Mouse (Mus musculus) lung, adult 18-20 months (tissue): ENCODE results near the gene Gm49396.

Source experiments
- DNase-seq, 2 experiments: peaks; one replicate each; pipeline ENCODE4 v3.0.0; 2022; ENCODE audit warnings: mixed read lengths in 2 of 2

The Gm49396 gene

DNA sequence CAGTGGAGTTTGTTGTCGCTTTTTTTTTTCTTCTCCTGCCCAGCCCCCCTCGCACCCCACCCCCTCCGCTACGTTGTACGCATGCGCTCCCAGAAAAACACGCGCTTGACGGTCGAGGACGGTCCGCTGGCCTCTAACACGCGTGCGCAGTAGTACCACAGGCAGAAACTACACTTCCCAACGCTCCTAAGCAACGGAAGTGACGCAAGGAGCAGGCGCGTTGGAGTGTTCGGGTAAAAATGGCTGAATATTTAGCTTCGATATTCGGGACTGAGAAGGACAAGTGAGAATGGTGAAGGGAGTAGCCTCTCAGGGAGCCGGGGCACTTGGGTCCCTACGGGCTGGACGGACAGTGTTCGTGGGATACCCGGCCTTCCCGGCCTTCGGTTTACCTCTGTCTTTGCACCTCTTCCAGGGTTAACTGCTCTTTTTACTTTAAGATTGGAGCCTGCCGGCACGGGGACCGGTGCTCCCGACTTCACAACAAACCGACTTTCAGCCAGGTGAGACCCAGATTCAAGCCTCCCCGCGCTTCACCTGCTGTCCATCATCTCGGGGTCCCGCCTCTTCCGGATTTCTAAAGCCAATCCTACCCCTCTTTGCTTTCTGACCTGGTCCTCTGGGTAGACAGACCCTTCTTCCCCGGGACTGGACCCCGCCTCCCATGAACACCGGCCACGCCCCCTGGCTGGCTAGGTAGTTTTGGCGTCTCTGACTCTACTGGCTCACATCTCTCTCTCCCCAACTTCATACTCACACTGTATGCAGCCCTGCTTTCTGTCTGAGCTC is at the start of gene Gm49396, which contains the start of the genes U2af1l4 and Psenen:
TSS of gene Gm49396 (plus strand) at position 228 of the 789 bp plus-strand sequence.
TSS of gene U2af1l4 (plus strand) at position 185 of the 789 bp plus-strand sequence.
TSS of gene Psenen (minus strand) at position 511 of the 789 bp plus-strand sequence.
- peak; percentile 97 to 98 for DNase-seq

DNA sequence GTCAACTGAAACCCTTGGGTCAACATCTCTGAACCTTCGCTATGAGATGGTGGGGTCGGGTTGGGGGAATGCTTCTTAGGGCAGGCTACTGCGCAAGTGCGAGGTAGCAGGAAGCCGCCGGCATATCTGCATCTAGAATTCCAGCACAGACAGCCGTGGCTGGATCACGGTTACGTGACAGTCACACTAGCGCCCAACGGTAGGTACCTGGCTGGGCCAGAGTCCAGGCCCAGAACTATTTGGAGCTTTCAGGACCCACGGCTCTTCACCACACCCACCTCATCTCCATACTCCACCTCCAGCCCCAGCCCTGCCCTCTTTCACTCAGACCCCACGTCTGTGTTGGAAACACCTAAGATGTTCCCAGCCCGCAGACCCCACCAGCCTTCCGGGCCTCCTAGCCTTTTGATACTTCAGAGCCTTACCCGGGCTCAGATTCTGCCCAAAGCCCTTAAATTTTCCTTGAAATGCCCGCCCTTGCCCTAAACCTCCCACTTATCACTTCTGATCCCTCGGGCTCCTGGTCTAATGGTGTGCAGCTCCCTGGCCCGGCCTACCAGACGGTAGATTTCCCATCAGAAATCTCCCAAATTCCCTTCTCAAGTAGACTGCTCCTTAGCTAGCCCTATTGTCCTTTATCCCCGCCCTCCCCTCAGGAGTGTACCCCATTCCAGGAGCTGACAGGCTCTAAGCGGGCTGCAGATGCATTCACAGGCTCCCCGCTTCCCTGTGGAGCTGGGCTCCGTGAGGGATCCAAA is 48.0 kb upstream of the Gm49396 start:
- DNase-seq, result no peak

DNA sequence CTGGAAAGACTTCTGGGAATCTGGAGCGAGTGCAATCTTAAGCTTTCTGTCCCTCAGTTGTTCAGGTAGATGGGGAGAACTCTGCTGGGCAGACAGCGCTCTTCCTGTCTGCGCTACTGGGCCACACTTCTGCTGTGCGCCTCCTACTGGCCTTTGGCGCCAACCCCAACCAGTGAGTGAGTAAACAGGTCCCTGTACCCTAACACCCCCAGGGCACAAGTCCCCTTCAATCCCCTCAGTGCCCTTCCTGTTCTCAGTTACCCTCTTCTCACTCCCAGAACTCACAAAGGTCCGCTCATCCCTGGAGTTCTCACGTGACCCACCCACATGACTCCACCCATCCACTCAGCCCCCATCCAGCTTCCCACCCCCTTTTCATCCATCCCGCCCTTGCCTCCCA is 44.8 kb upstream of the Gm49396 start:
- DNase-seq, result no peak

DNA sequence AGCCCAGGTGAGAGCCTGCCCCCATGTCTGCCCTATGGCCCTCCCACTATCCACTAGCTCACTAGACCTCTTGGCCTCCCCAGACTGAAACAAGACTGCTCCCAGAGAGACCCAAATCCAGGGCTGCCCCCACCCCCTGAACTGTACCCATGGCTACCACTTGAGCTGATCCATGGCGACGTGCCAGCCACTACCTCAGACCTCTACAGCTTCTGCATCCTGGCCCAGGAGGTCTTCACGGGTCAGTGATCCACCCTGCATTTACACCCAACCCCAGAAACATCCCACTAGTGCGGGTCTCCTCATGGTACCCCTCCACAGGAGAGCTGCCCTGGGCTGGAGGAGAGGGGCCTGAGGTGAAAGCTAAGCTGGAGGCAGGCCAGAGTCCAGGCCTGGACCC is 42.7 kb upstream of the Gm49396 start:
- DNase-seq, result no peak

DNA sequence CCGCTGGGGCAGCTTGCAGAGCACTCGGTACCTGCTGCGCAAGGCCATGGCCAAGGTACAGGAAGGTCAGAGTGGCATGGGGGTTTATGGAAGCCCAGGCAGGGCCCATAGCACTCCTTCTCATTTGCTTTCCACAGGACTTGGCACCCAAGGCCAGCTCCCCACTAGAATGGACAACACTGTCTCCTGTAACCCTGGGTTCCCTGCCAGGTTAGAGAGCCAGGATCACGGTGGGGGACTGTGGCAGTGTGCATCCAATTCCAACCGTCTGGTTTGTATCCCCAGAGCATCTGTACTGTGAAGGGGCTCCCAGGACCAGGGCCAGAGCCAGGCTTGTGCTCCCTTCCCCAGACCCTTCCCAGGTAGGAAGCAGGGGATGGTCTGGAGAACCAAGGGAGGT is 42.3 kb upstream of the Gm49396 start:
- DNase-seq, result no peak

DNA sequence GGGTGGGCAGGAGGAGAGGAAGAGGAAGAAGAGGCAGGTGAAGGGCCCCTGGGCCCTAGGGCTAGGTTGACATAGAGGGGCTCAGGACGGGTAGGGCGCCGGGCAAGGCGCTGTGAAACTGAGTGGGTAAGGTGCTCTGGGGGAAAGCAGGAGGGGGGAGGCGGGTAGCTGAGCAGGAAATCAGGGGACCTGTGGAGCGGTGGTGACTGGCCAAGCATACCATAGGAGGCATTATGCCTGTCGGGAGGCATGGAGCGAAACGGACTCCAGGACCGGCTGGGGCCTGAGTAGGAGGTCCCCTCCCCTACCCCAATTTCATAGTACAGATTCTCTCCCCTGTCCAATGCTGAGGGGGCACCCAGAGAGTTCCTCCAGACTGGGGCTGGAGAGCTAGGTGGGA is 40.3 kb upstream of the Gm49396 start:
- DNase-seq, result no peak

DNA sequence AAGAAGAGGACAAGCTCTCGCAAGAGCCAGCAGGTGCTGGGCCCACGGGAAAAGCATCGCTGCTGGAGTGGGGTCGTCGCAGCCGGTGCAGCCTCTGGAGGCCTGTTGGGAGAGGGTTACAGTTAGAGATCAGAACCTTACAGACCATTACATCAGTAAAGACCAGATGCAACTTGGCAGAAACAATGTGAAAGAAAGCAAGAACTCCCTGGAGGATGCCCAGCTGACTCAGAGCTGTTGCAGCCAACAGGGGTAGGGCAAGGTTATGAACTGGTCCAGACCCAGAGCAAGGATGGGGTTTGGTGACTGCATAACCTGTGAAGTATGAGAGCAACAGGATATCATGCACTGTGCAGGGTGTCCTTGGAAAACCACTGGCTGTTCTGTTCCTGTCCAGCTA is 38.7 kb upstream of the Gm49396 start:
- no peak for DNase-seq

DNA sequence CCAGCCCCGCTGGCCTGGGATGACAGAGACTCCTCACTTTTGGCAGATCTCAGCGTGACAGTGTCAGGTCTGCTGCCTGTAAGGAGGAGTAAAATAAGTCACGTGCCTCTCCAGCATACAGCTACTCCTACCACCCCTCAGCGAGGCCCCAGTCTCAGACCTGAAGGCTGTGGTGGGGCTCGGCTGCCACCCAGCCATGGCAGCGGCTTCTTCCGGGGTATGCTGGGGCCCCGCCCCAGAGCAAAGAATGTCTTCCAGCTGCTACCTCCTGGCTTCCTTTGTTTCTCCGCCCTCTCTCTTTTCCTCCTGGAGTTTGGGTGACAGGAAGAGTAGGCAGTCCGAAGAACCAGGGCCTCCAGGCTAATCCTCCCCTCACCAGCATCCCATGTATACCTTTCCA is 37.2 kb upstream of the Gm49396 start:
- peak; percentile 22 to 49 for DNase-seq

DNA sequence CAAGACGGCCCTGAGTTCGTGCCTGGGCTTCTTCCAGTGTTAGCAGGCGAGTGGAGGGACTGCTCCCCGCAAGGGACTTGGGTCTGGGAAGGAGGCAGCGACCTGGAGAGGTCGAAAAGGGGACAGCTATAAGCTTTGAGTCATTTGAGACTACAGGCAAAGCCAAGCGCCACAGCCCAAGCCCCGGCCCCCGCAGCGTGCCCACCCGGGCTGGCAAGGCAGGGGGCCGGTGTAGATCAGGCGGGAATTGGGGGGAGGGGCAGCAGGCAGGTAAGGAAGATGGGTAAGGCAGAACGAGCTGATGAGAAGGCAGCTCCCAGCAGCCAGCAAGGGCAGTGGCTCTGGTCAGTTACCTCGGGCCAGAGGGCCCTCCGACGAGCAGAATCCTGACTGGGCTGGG is 36.7 kb upstream of the Gm49396 start:
- no peak for DNase-seq

DNA sequence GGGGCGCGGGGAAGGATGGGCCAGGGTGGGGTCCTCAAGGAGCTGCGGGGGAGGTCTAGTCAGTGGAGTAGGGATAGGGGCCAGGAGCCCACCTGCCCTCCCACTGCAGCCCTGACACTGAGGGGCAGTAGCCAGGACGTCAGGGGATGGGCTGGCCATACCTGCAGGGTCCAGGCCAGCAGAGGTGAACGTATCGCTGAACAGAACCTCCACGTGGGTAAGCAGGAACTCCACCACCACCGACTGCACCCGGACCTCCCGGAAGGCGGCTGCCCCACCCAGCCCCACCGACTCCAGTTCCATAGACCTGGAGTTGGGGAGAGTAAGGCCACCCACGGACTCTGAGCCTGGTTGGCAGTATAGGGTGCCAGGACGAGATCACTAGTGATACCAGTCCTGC is 36.2 kb upstream of the Gm49396 start:
- no peak for DNase-seq

DNA sequence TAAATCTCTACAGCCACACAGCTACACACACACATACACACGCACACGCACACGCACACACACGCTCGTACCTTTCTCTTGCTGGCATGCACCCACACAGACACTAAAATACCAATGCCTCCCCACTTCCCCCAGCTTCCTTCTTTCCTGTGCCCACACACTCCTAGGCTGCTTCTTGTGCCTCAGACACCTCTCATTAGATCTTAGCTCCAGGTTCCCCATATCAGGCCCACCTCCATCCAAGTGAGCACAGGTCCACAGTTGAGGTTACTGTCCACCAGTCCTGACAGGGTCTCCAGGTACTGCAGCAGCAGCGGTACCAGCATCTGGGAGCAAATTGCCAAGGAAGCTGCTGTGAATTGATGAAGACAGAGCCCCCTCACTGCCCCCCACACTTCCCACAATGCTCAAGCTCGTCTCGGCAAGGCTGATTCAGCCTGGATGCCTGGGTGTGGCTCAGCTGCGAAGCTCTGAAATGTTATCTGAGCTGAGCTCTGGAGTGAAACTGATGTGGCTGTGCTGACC is 31.8 kb upstream of the Gm49396 start:
- no peak for DNase-seq

DNA sequence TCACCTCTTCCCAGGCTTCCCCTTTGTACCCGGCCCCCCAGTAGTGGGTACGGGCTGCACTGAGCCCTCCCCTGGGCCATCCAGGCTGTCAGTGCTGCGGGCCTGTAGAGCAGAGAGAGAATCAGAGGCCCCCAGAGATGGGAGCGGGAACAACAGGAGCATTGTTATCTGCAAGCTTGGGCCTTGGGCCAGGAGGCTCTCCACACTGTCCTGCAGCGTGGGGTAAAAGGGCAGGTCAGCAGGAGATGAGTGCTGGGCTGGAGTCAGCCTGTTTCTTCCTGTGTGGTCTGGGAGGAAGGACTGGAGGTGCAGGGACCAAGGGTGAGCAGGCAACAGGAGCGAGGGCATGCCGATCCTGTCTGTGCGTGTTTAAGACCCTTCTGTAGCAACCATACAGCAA is 30.2 kb upstream of the Gm49396 start:
- no peak for DNase-seq

DNA sequence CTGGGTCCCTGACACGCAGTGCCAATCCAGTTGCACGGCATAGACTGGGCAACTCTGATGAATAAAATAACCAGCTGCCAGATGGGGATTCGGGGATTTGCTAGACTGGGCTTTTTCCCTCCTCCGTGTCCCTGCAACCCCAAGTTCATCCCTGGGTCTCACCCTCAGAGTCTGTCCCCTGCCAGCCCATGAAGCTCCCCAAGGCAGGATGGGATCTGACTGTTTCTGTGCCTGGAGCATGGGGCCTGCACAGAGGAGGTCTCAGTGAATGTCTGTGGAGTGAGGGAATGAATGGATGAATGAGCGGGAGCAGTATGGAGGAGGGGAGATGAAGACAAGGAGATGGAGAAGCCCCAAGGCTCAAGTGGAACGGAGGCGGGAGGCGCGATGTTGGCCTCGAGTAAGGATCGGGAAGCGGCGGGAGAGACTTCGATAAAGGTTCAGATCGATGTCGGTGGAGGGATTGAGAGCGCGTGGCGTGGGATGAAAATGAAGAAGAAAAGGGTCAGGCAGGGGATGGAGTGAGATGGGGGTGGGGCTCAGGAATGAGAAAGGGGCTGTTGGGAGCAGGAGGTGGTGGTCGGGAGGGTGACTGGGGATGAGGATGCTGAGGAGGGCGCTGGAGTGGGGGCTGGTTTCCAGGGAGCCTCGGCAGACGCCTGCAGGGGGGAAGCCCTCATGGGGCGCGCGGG is 29.1 kb upstream of the Gm49396 start:
- DNase-seq, result no peak

DNA sequence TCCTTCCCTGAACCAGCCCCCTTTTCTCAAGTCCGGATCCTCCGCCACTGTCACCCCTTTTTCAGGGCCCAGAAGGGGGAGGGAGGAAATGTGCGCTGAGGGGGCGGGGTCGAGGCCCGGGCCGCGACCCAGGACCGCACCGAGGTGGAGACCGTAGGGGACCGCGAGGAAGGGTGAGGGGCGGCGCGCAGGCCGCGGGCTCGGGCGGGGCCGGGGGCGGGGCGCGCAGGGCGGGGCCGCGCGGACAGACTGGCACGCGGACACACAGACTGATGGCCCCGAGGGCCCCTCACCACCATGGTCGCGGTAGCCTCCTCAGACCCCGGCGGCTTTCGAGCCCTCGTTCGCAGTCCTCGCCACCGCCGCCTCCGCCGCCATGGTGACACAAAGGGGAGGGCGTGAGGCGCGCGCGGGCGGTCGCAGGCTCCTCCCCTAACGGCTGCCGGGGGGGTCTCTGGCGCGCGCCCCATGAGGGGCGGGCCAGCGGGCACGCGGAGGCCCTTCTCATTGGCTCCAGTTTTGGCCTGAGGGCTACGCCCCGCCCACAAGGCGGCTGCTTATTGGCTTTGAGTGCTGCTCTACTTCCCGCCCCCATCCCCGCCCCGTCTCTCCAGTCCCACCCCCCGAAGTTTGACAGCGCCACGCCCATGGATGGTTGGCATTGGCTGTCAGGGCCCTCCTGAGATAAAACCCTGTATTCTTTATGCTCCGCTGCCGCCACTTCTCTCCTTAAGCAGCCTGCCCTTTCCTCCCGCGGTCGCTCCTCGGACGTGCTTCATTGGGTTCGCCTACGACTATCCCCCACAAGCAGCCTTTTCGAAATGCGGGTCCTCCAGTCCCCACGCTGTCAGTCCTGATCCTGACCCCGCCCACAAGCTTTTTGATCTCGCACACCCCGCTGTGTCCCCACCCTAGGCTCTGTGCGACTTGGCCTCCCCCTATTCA is 28.2 kb upstream of the Gm49396 start, which contains the start of gene Arhgap33:
TSS of gene Arhgap33 (minus strand) at position 428 of the 945 bp plus-strand sequence.
- DNase-seq, result peak; percentile 95

DNA sequence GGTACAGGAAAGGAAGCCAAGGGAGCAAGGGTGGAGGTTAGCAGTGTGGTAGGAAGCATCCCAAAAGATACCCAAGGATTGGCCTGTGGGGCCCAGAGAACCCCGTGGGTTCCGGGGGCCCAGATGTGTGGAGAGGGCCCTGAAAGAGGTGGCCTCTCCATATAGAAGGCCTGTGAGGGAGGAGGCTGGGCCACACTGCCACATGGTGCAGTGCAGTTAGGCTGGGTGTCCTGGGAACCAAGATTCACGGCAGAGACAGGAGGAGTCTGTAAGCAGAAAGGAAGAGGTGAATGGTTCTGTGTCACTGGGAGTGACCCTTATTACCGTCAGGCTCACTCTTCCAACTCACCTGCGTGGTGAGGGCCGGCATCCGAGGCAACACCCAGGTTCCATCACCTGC is 22.6 kb upstream of the Gm49396 start:
- DNase-seq, result no peak

DNA sequence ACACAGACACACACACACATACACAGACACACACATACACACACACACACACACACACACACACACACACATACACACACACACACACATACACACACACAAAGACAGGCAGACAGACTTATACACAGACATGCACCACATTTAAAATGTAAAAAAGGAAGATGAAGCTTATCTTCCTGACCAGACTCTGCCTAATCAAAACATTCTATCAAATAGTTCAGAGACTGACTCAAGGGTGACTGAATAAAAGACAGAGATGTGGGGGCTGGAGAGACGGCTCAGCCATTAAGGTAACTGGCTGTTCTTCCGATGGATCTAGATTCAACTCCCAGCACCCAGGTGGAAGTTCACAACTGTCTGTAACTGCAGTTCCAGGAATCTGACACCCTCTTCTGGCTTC is 18.8 kb upstream of the Gm49396 start:
- DNase-seq, result no peak

DNA sequence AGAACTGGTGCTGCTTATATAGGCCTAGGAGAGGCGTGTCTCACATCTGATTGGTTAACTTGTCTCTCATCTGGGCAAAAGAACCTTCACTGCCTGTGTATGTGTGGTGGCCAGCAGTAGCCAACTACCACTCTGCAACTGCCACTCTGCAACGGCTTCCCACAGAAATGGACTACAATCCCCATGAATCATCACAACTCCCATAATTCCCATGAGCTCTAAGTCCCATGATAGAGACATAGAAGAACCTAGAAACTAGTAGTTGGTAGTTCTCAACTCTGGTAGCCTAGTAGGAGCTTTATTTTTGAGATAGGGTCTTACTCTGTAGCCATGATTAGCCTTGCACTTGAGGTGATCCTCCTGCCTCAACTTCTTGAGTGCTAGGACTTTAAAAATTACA is 13.3 kb upstream of the Gm49396 start:
- no peak for DNase-seq

DNA sequence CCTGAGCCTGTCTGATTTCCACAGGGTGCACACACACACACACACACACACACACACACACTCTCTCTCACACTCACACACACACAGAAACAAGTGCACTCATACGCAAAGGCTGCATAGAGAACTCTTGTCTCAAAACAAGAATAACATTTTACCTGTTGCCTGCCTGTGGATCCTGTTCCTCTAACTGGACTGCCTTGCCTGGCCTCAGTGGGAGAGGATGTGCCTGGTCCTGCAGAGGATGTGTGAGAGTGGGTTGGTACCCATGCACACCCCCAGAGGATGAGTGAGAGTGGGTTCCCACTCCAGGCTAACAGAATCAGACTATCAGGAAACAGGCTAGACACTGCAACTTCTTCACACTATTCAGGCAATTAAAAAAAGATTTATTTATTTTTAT is 12.5 kb upstream of the Gm49396 start:
- DNase-seq, result no peak

DNA sequence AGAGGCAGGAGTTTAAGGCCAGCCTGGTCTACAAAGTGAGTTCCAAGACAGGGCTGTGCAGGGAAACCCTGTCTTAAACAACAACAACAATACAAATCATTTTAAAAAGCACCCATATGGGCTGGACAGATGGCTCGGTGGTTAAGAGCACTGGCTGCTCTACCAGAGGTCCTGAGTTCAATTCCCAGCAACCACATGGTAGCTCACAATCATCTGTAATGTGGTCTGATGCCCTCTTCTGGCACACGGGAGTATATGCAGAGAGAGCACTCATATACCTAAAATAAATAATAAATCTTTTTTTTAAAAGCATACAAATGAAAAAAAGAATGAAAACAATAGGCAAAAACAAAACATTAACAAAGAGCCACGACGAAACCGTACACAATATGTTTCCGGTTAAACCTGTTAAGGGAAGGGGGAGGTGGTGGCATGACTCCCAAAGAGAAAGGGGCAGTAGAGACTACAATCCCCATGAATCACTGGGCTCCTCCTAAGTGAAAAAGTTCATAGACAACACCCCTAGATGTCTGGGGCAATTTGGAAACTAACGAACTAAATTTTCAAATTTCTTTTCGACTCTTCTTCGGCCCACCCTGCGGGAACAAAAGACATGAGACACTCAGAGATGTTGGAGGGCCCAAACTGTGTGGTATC is 11.6 kb upstream of the Gm49396 start:
- peak in 1 of 2 experiments; percentile 74 for DNase-seq

DNA sequence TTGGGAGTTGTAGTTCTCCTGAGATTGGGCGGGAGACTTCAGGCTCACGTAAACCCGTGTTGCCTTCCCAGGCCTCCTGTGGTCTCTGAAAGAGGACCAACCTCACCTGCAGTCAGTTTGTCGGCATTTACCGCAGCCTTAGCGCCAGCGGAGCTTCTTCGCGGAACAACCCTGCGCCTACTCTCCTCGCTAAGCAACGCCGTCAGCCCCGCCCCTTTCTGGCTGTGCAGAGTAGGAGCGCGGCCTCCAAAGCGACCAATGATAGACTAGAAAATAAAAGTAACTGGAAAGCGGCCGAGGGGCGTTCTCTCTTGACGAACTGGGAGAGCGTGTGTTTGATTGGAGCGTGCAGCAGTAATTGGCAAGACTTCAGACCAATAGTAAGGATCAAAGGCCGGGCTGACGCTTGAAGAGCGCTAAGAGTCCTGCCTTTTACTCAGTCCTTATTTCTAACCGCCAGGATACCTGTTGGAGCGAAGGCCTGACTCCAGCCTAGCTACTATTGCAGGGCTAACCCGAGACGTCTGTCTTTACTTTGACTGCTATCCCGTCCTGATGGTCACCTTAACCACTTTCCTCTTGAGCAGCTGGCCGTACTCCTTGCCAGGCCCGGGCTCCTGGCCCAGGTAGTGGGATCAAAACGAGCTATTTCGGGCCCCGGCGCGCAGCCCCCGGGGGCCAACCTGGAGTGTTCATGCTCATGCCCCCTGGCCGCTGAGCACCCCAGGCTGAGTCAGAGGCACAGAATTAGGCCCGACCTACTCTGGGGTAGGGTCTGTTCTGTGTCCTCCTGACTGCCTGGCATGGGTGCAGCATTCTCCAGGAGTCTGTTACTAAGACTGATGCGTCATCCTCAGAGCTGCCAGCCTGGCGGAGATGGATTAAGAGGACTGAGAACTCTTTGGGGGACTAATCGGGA is 10.8 kb upstream of the Gm49396 start, which contains the start of the genes Hspb6 and Proser3:
TSS of gene Hspb6 (plus strand) at position 77 of the 919 bp plus-strand sequence.
TSS of gene Proser3 (minus strand) at position 198 of the 919 bp plus-strand sequence.
- peak; percentile 97 to 99 for DNase-seq
